Mouse (Mus musculus) ES-E14 (cell line): ENCODE results near the gene Pola1.

Experiments
- CHD2 ChIP-seq: IDR thresholded peaks from 2 replicates; pipeline ENCODE4 v1.6.1; 2014; ENCODE audit warnings: mild to moderate bottlenecking, low read depth, low read length, inconsistent platforms
- HCFC1 ChIP-seq: IDR thresholded peaks from 2 replicates; pipeline ENCODE4 v1.6.1; 2012; ENCODE audit warnings: low read length, inconsistent platforms, borderline replicate concordance; ENCODE audit not compliant: insufficient read depth
- MAFK ChIP-seq: IDR thresholded peaks from 2 replicates; pipeline ENCODE4 v1.6.1; 2014; ENCODE audit warnings: mild to moderate bottlenecking, low read depth, low read length, inconsistent platforms; ENCODE audit not compliant: insufficient read depth
- ZC3H11A ChIP-seq: IDR thresholded peaks from 2 replicates; pipeline ENCODE4 v1.6.1; 2012; ENCODE audit warnings: low read depth, mild to moderate bottlenecking, inconsistent platforms, low read length, borderline replicate concordance
- ZNF384 ChIP-seq: IDR thresholded peaks from 2 replicates; pipeline ENCODE4 v1.6.1; 2012; ENCODE audit warnings: low read depth, low read length, inconsistent platforms

DNA sequence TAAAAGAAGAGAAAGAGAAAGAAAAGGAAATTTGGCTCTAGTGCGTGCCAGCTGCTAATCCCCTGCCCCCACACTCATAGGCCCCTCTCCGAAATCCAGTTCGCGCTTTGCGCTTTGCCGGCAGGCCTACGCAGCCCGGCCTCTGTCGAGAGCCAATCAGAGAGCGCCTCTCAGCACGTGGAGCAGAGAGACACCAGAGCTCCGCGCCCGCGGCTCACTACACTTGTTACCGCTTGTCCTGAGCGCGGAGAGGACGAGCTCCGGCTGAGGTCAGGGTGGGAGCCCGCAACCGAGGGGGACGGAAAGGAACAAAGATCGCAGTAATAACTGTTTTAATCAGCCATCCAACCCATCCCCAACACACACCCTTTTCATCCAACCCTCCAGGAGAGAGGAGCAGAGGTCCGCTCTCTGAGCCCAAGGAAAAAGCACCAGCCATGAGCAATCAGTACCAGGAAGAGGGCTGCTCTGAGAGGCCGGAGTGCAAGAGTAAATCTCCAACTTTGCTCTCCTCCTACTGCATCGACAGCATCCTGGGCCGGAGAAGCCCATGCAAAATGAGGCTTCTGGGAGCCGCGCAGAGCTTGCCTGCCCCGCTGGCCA lies 345.6 kb downstream of the Pola1 start, which contains the start of gene Arx:
- no peak for TF ChIP-seq ZC3H11A
- no peak for TF ChIP-seq MAFK
- TF ChIP-seq HCFC1, result no peak
- TF ChIP-seq ZNF384, result no peak
- TF ChIP-seq CHD2, result 0 out of 2 replicates have a peak, but pooled peaks have one; percentile 18
